Mouse (Mus musculus) embryonic facial prominence, embryonic 12.5 days (tissue): ENCODE data around the gene Fam181a. TPM values are rescaled to one million over a fixed set of nuclear protein-coding genes. Genes with fewer than 3 reads are reported as not detected.

Source experiments
- ATAC-seq: fragments of 200-750 bp; cut with Nextera tagmentation; 2 replicates; pipeline ENCODE4 v1.8.0; 2017; ENCODE audit not compliant: insufficient number of reproducible peaks, insufficient read depth, low FRiP score, low TSS enrichment
- H3K27ac ChIP-seq: fragments of 300-500 bp; sonication (generic); 2 replicates; pipeline ENCODE4 v1.5.1; 2016; ENCODE audit warnings: mild to moderate bottlenecking
- H3K27me3 ChIP-seq: fragments of 300-500 bp; sonication (generic); 2 replicates; pipeline ENCODE4 v1.6.1; 2016; ENCODE audit warnings: mild to moderate bottlenecking, moderate library complexity
- H3K36me3 ChIP-seq: fragments of 300-500 bp; sonication (generic); 2 replicates; pipeline ENCODE4 v1.6.1; 2016; ENCODE audit warnings: mild to moderate bottlenecking
- H3K4me1 ChIP-seq: fragments of 300-500 bp; sonication (generic); 2 replicates; pipeline ENCODE4 v1.6.1; 2016
- H3K4me2 ChIP-seq: fragments of 300-500 bp; sonication (generic); replicated peaks from 2 replicates; pipeline ENCODE4 v1.6.1; 2016; ENCODE audit warnings: mild to moderate bottlenecking, moderate library complexity
- H3K4me3 ChIP-seq: fragments of 300-500 bp; sonication (generic); 2 replicates; pipeline ENCODE4 v1.5.1; 2016; ENCODE audit warnings: mild to moderate bottlenecking
- H3K9ac ChIP-seq: fragments of 300-500 bp; sonication (generic); 2 replicates; pipeline ENCODE4 v1.6.1; 2016; ENCODE audit warnings: mild to moderate bottlenecking, moderate library complexity
- H3K9me3 ChIP-seq: fragments of 300-500 bp; sonication (generic); 2 replicates; pipeline ENCODE4 v1.6.1; 2016; ENCODE audit warnings: mild to moderate bottlenecking, moderate library complexity
- WGBS: fragments of 180-500 bp; shearing (Covaris S2); methylation state at CpG from one replicate; pipeline ENCODE4 v1.1.7; 2016; 5-methylcytosine and 5-hydroxymethylcytosine counted together
- polyA plus RNA-seq: library from polyadenylated mRNA; unstranded; fragments of >200 nt; fragmentation: Nextera tagmentation; extraction: Ambion mirVana; gene quantifications from 2 replicates; pipeline ENCODE4 v1.2.1, GENCODE M21; 2016

Fam181a gene
- polyA plus RNA-seq, 1 experiment from 2014 or later = 1.3 TPM

- Histone ChIP-seq H3K4me3 (no peak overlapping the region), H3K27ac (no peak overlapping the region), H3K4me1 (no peaks in the 10 kb centered on the region), H3K4me2 (no peak overlapping the region), H3K9ac (no peak overlapping the region), H3K27me3 (no peaks in the 10 kb centered on the region), H3K36me3 (no peaks in the 10 kb centered on the region), H3K9me3 (no peaks in the 10 kb centered on the region)
- ATAC-seq = no peak
- 88% methylated on average over 3 of the region's 3 CpGs for WGBS
These were observed 18.4 kb upstream of the Fam181a start for GRCm38 (mm10) chr12:103292366-103292765.

GRCm38 (mm10) chr12:103296292-103296691 is 14.5 kb upstream of the Fam181a start:
- no peaks in the 10 kb centered on the region for H3K4me1 ChIP-seq
- no peak overlapping the region for H3K9ac ChIP-seq
- no peaks in the 10 kb centered on the region for H3K27me3 ChIP-seq
- H3K36me3 ChIP-seq = no peaks in the 10 kb centered on the region
- no peak overlapping the region for H3K4me3 ChIP-seq
- no peak overlapping the region for H3K4me2 ChIP-seq
- ATAC-seq = no peak
- WGBS = 14% methylated on average over 4 of the region's 4 CpGs
- H3K9me3 ChIP-seq = no peaks in the 10 kb centered on the region
- H3K27ac ChIP-seq = no peak overlapping the region

GRCm38 (mm10) chr12:103300493-103300892 is 10.3 kb upstream of the Fam181a start:
- ATAC-seq = no peak
- no peak overlapping the region for H3K9ac ChIP-seq
- WGBS = 61% methylated on average over 9 of the region's 9 CpGs
- H3K27ac ChIP-seq = no peak overlapping the region
- no peak overlapping the region for H3K4me3 ChIP-seq
- H3K4me1 ChIP-seq = no peaks in the 10 kb centered on the region
- no peaks in the 10 kb centered on the region for H3K36me3 ChIP-seq
- H3K9me3 ChIP-seq = no peaks in the 10 kb centered on the region
- no peaks in the 10 kb centered on the region for H3K27me3 ChIP-seq
- H3K4me2 ChIP-seq = no peak overlapping the region

- Histone ChIP-seq H3K36me3 (no peaks in the 10 kb centered on the region), H3K4me3 (no peak overlapping the region), H3K4me2 (no peak overlapping the region), H3K4me1 (no peaks in the 10 kb centered on the region), H3K9ac (no peak overlapping the region), H3K27ac (no peak overlapping the region), H3K27me3 (no peaks in the 10 kb centered on the region), H3K9me3 (no peaks in the 10 kb centered on the region)
- ATAC-seq = no peak
- WGBS = 52% methylated on average over 2 of the region's 2 CpGs
These were observed 9.1 kb upstream of the Fam181a start for GRCm38 (mm10) chr12:103301645-103302044.

GRCm38 (mm10) chr12:103302960-103303359 is 7.8 kb upstream of the Fam181a start:
- no peak for ATAC-seq
- Histone ChIP-seq H3K9me3 (no peaks in the 10 kb centered on the region), H3K9ac (no peak overlapping the region), H3K27me3 (no peaks in the 10 kb centered on the region), H3K4me2 (no peak overlapping the region), H3K27ac (no peak overlapping the region), H3K4me1 (no peaks in the 10 kb centered on the region), H3K4me3 (no peak overlapping the region), H3K36me3 (no peaks in the 10 kb centered on the region)
- 94% methylated on average over 1 of the region's 1 CpGs for WGBS

- H3K4me3 ChIP-seq = no peak overlapping the region
- no peaks in the 10 kb centered on the region for H3K4me1 ChIP-seq
- H3K9me3 ChIP-seq = 0 out of 2 replicates have a peak, but pooled peaks cover 3% of the 10 kb centered on the region
- no peak overlapping the region for H3K4me2 ChIP-seq
- H3K36me3 ChIP-seq = no peaks in the 10 kb centered on the region
- WGBS = 26% methylated on average over 2 of the region's 2 CpGs
- no peaks in the 10 kb centered on the region for H3K27me3 ChIP-seq
- no peak overlapping the region for H3K9ac ChIP-seq
- no peak for ATAC-seq
- no peak overlapping the region for H3K27ac ChIP-seq
These were observed 4.6 kb upstream of the Fam181a start for GRCm38 (mm10) chr12:103306224-103306623.

GRCm38 (mm10) chr12:103306720-103307119 is 4.1 kb upstream of the Fam181a start:
- no peaks in the 10 kb centered on the region for H3K36me3 ChIP-seq
- no peak overlapping the region for H3K4me2 ChIP-seq
- no peaks in the 10 kb centered on the region for H3K27me3 ChIP-seq
- H3K4me1 ChIP-seq = no peaks in the 10 kb centered on the region
- no peak overlapping the region for H3K9ac ChIP-seq
- H3K9me3 ChIP-seq = 0 out of 2 replicates have a peak, but pooled peaks cover 3% of the 10 kb centered on the region
- 21% methylated on average over 3 of the region's 3 CpGs for WGBS
- ATAC-seq = no peak
- no peak overlapping the region for H3K27ac ChIP-seq
- H3K4me3 ChIP-seq = no peak overlapping the region

- Histone ChIP-seq H3K4me3 (no peak overlapping the region), H3K9ac (no peak overlapping the region), H3K27me3 (peaks cover 37% of the 10 kb centered on the region), H3K4me2 (no peak overlapping the region), H3K27ac (no peak overlapping the region), H3K36me3 (no peaks in the 10 kb centered on the region), H3K9me3 (0 out of 2 replicates have a peak, but pooled peaks cover 3% of the 10 kb centered on the region), H3K4me1 (peaks cover 10% of the 10 kb centered on the region)
- no peak for ATAC-seq
- 55% methylated on average over 8 of the region's 8 CpGs for WGBS
These were observed 1.1 kb downstream of the Fam181a start for GRCm38 (mm10) chr12:103311921-103312320.

- Histone ChIP-seq H3K4me1 (peaks cover 11% of the 10 kb centered on the region), H3K4me3 (no peak overlapping the region), H3K4me2 (no peak overlapping the region), H3K9me3 (0 out of 2 replicates have a peak, but pooled peaks cover 3% of the 10 kb centered on the region), H3K36me3 (no peaks in the 10 kb centered on the region), H3K27me3 (peaks cover 40% of the 10 kb centered on the region), H3K27ac (no peak overlapping the region), H3K9ac (no peak overlapping the region)
- ATAC-seq = no peak
- WGBS = 71% methylated on average over 6 of the region's 6 CpGs
These were observed 2.5 kb downstream of the Fam181a start for GRCm38 (mm10) chr12:103313274-103313673.

- peaks cover 40% of the 10 kb centered on the region for H3K27me3 ChIP-seq
- 58% methylated on average over 21 of the region's 21 CpGs for WGBS
- peaks cover 14% of the 10 kb centered on the region for H3K4me1 ChIP-seq
- ATAC-seq = no peak
- H3K9me3 ChIP-seq = 0 out of 2 replicates have a peak, but pooled peaks cover 3% of the 10 kb centered on the region
- no peak overlapping the region for H3K4me2 ChIP-seq
- no peak overlapping the region for H3K9ac ChIP-seq
- H3K4me3 ChIP-seq = no peak overlapping the region
- H3K27ac ChIP-seq = no peak overlapping the region
- no peaks in the 10 kb centered on the region for H3K36me3 ChIP-seq
These were observed 3.3 kb downstream of the Fam181a start for GRCm38 (mm10) chr12:103313871-103314639.

- Histone ChIP-seq H3K36me3 (no peaks in the 10 kb centered on the region), H3K4me3 (peak overlapping the region; percentile 22), H3K4me2 (peak overlapping the region; percentile 51), H3K27ac (no peak overlapping the region), H3K9me3 (0 out of 2 replicates have a peak, but pooled peaks cover 3% of the 10 kb centered on the region), H3K9ac (0 out of 2 replicates have a peak overlapping the region, but pooled peaks have one; percentile 31), H3K4me1 (peaks cover 14% of the 10 kb centered on the region), H3K27me3 (peaks cover 40% of the 10 kb centered on the region)
- WGBS = 2% methylated on average over 25 of the region's 25 CpGs
- 0 out of 2 replicates have a peak, but pooled peaks have one; percentile 23 for ATAC-seq
These were observed 4.0 kb downstream of the Fam181a start for GRCm38 (mm10) chr12:103314640-103315361.
